Mouse (Mus musculus) kidney, adult 18-20 months (tissue): ENCODE measurements around the gene Rnase13.

Experiments
- DNase-seq: peaks from one replicate; pipeline ENCODE4 v3.0.0; 2021

The Rnase13 gene

DNA sequence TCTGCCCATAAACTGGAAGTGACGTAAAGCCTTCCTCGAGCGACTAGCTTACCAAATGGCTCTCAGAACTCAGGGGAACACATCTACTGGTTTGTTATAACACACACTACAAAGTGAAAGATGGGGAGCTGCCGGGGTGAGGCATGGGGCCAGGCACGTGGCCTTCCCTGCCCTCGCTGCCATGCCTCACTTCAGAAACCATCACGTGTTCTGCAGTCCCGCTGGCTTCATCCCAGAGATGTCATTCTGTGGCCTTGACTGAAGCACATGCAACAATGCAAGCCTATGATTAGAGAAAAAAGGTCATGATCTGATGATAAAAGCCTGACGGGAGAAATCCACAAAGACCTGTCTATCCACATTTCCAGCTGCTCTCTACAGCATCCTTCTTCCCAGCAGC, 50.8 kb downstream of the Rnase13 start:
- DNase-seq, result no peak
